ENCODE assay signal across 8 mouse cellular contexts in the genomic region with DNA sequence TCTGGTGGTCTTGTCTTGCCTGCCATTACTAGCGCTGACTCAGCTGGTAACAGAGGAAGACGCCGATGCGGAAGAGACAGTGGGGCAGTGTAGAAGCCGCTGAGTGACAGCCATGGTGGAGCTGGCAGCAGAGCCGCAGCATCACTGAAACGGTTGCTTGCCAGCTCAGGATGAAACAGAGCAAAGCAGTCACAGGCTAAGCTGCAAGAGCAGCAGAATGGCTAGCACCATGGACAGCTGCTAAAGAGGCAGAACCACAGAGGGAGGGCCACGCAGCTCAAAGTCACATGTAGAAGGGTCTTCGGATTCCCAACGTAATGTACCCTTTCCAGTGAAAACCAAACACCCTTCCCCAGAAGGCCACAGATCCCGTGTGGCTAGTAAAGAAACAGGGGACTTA.
DNase-seq lines count a peak whose midpoint lies in the region; ATAC-seq lines count a peak whose summit lies in the region.

No protein-coding gene starts in this region.

- H3K27me3 ChIP-seq in hindbrain, embryonic 10.5 days (ENCODE audit: insufficient read depth, poor library complexity, severe bottlenecking), result no peaks in the 10 kb centered on the region
- H3K27me3 ChIP-seq in hindbrain, embryonic 12.5 days, result 0 out of 2 replicates have a peak, but pooled peaks cover 2% of the 10 kb centered on the region
- H3K27me3 ChIP-seq in forebrain, embryonic 14.5 days (replicated peaks; ENCODE audit: control insufficient read depth, insufficient read depth, low read length), result no peaks in the 10 kb centered on the region

- no peak overlapping the region for H3K4me2 ChIP-seq in hindbrain, embryonic 12.5 days (replicated peaks)
- H3K4me2 ChIP-seq in forebrain, embryonic 14.5 days (ENCODE audit: low read length), result no peak overlapping the region

- H3K4me1 ChIP-seq in hindbrain, embryonic 10.5 days (replicated peaks), result peaks cover 12% of the 10 kb centered on the region
- peaks cover 2% of the 10 kb centered on the region; the same call in 1 of the 2 replicates for H3K4me1 ChIP-seq in hindbrain, embryonic 12.5 days
- no peaks in the 10 kb centered on the region; the same call in 1 of the 2 replicates for H3K4me1 ChIP-seq in forebrain, embryonic 14.5 days (ENCODE audit: control insufficient read depth, insufficient read depth, low read length)

- 32% methylated on average over 11 of the region's 11 CpGs for WGBS in hindbrain, embryonic 10.5 days
- WGBS in hindbrain, embryonic 12.5 days, result 35% methylated on average over 11 of the region's 11 CpGs
- 36% methylated on average over 11 of the region's 11 CpGs for WGBS in forebrain, embryonic 14.5 days

- peak; percentile 50 for DNase-seq in hindbrain, embryonic 10.5 days (ENCODE audit: low spot score)
- DNase-seq in thymus, postnatal 25 days, result peak; percentile 6
- DNase-seq in thymus, adult 18-20 months, result no peak
- peak; percentile 51 for DNase-seq in forebrain, embryonic 14.5 days (ENCODE audit: low spot score)
- no peak for DNase-seq in c-Kit-positive CD71-positive TER-119-positive erythroid progenitor cells, embryonic 14.5 days (ENCODE audit: low spot score)
- DNase-seq in layer of hippocampus, adult 9-10 months (ENCODE audit: low spot score), result no peak
- DNase-seq in cerebellum, adult 9-10 months, result no peak

- no peak overlapping the region for H3K9ac ChIP-seq in hindbrain, embryonic 12.5 days
- no peak overlapping the region for H3K9ac ChIP-seq in forebrain, embryonic 14.5 days (ENCODE audit: low read length)

- H3K27ac ChIP-seq in hindbrain, embryonic 10.5 days, result no peak overlapping the region
- H3K27ac ChIP-seq in hindbrain, embryonic 12.5 days, result no peak overlapping the region
- H3K27ac ChIP-seq in forebrain, embryonic 14.5 days (ENCODE audit: low read depth, low read length), result no peak overlapping the region

- ATAC-seq in hindbrain, embryonic 12.5 days (ENCODE audit: low FRiP score), result no peak
- no peak for ATAC-seq in forebrain, embryonic 14.5 days

- H3K36me3 ChIP-seq in hindbrain, embryonic 10.5 days, result no peaks in the 10 kb centered on the region
- H3K36me3 ChIP-seq in hindbrain, embryonic 12.5 days, result no peaks in the 10 kb centered on the region
- H3K36me3 ChIP-seq in forebrain, embryonic 14.5 days (ENCODE audit: control insufficient read depth, insufficient read depth, low read length), result no peaks in the 10 kb centered on the region

- H3K9me3 ChIP-seq in hindbrain, embryonic 10.5 days, result no peaks in the 10 kb centered on the region
- H3K9me3 ChIP-seq in hindbrain, embryonic 12.5 days (replicated peaks), result no peaks in the 10 kb centered on the region
- H3K9me3 ChIP-seq in forebrain, embryonic 14.5 days (replicated peaks; ENCODE audit: control insufficient read depth, low read length), result no peaks in the 10 kb centered on the region

- H3K4me3 ChIP-seq in hindbrain, embryonic 10.5 days, result no peak overlapping the region
- H3K4me3 ChIP-seq in hindbrain, embryonic 12.5 days, result no peak overlapping the region
- H3K4me3 ChIP-seq in forebrain, embryonic 14.5 days (ENCODE audit: low read depth, low read length), result no peak overlapping the region

Comparison
In these comparisons a context has a peak if more than half of its experiments do, and no peak if none do; other contexts are left out.
1. DNase-seq: peak in hindbrain, embryonic 10.5 days (single experiment), thymus, postnatal 25 days (single experiment) and forebrain, embryonic 14.5 days (single experiment); none in thymus, adult 18-20 months (0 of 2), c-Kit-positive CD71-positive TER-119-positive erythroid progenitor cells, embryonic 14.5 days (single experiment), layer of hippocampus, adult 9-10 months (single experiment) and cerebellum, adult 9-10 months (single experiment).